20 mouse cellular contexts compared by ENCODE assay signal in the genomic region with DNA sequence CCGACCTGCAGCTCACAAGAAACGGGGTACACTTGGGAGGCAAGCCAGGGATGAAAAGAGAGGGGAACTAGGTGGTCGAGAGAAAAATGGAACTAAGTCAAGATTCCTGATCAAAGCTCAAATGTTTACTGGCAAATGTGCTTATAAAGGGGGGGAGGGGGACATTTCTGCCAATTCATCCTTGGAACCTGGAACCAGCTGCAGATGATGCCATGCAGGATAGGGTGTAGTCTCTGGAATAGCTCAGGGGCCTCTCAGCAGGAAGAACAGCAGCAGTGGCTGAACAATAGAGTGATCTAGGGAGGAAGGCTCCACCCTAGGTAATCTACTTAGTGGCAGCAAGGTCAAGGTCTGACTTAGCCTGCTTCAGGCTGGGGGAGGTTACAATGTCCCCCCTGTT.
A peak's percentile ranks its signal among the peaks of the same experiment; 100 is the strongest.
DNase-seq lines count a peak whose midpoint lies in the region; TF ChIP-seq lines count a peak whose summit lies in the region.
"Had no signal": no experiment of that assay in that cellular context is flagged by ENCODE, and none has a peak within 500 bp of the region (broad histone marks: within the 10 kb centered on the region; RNA-seq: fewer than 3 reads in every experiment).

No protein-coding gene starts in this region.

- H3K9me3 ChIP-seq in ES-E14 (ENCODE audit: control insufficient read depth, insufficient read depth, low read depth, low read length): no peaks in the 10 kb centered on the region
- H3K9me3 ChIP-seq: embryonic facial prominence, embryonic 13.5 days; embryonic facial prominence, embryonic 15.5 days had no signal

- in situ Hi-C loops in ES-E14 (cut with MboI; ENCODE audit: low sequenced_read_pairs in 2 of 2, unreplicated experiment in 2 of 2): no loop called here

- no peak overlapping the region for H3K9ac ChIP-seq in ES-E14 (ENCODE audit: insufficient read depth, low read depth, low read length, poor library complexity, severe bottlenecking)
- H3K9ac ChIP-seq: embryonic facial prominence, embryonic 13.5 days; embryonic facial prominence, embryonic 15.5 days; forebrain, embryonic 12.5 days had no signal

- no peak overlapping the region for H3K4me3 ChIP-seq in ES-E14 (ENCODE audit: insufficient read depth in 1 of 2, low read depth in 1 of 2, low read length in 2 of 2, poor library complexity in 1 of 2, severe bottlenecking in 1 of 2)
- H3K4me3 ChIP-seq: embryonic facial prominence, embryonic 13.5 days; embryonic facial prominence, embryonic 15.5 days; erythroblast, embryonic 14.5 days; forebrain, embryonic 10.5 days; forebrain, embryonic 12.5 days had no signal

- H3K27ac ChIP-seq in ES-E14 (ENCODE audit: insufficient read depth, low read depth, low read length, poor library complexity, severe bottlenecking): peak overlapping the region; percentile 69; the same call in 1 of the 2 replicates
- H3K27ac ChIP-seq: embryonic facial prominence, embryonic 13.5 days; embryonic facial prominence, embryonic 15.5 days; forebrain, embryonic 10.5 days; forebrain, embryonic 12.5 days had no signal

- H3K4me1 ChIP-seq in ES-E14 (ENCODE audit: control insufficient read depth in 2 of 2, insufficient read depth in 2 of 2, low read length in 2 of 2, poor library complexity in 1 of 2): no peaks in the 10 kb centered on the region
- H3K4me1 ChIP-seq: embryonic facial prominence, embryonic 13.5 days; embryonic facial prominence, embryonic 15.5 days; forebrain, embryonic 10.5 days; forebrain, embryonic 12.5 days had no signal

- DNase-seq in ES-CJ7 (ENCODE audit: low read depth, low spot score): peak; percentile 78
- DNase-seq in ES-E14 (ENCODE audit: low read depth, low spot score): peak; percentile 26
- peak; percentile 82 for DNase-seq in ZHBTc4 (ENCODE audit: low read depth, low spot score)
- DNase-seq in left cerebral cortex, postnatal 10 days (ENCODE audit: extremely low spot score in 1 of 2, low spot score in 2 of 2): no peak
- no peak for DNase-seq in neural tube, embryonic 10.5 days (ENCODE audit: extremely low spot score, low spot score)
- DNase-seq: adrenal gland, adult 2 months; adrenal gland, postnatal 10 days; adrenal gland, postnatal 25 days; cerebellum, adult 11 months; cerebellum, adult 18-20 months; cerebellum, adult 8-10 months; cerebellum, adult 9-11 months; cerebellum, postnatal 14 days; cerebellum, postnatal 36 days; embryo, embryonic 11 days had no signal

- intact Hi-C loops in left cerebral cortex, postnatal 10 days (cut with DNase I): no loop called here

- no peaks in the 10 kb centered on the region for H3K36me3 ChIP-seq in ES-E14 (ENCODE audit: control insufficient read depth, insufficient read depth, low read length, poor library complexity, severe bottlenecking)
- H3K36me3 ChIP-seq: embryonic facial prominence, embryonic 13.5 days; embryonic facial prominence, embryonic 15.5 days; forebrain, embryonic 10.5 days; forebrain, embryonic 12.5 days had no signal

TF ChIP-seq in ES-E14, 5 proteins besides CTCF, POLR2A, EP300 and RAD21:
- TF ChIP-seq ZC3H11A (IDR thresholded peaks at IDR 0.05; ENCODE audit: borderline replicate concordance, low read depth, low read length) (no peak), ZNF384 (IDR thresholded peaks at IDR 0.05; ENCODE audit: low read depth, low read length) (no peak), MAFK (IDR thresholded peaks at IDR 0.05; ENCODE audit: insufficient read depth, low read depth, low read length) (peak; percentile 56), HCFC1 (IDR thresholded peaks at IDR 0.05; ENCODE audit: borderline replicate concordance, insufficient read depth, low read length) (no peak), CHD2 (IDR thresholded peaks at IDR 0.05; ENCODE audit: low read depth, low read length) (no peak)

Comparison
In these comparisons a context has a peak if more than half of its experiments do, and no peak if none do; other contexts are left out.
1. DNase-seq: peak in ES-CJ7 (single experiment), ES-E14 (single experiment) and ZHBTc4 (single experiment); none in left cerebral cortex, postnatal 10 days (0 of 2) and neural tube, embryonic 10.5 days (single experiment).